Mouse (Mus musculus) heart, adult 2 months (tissue): ENCODE measurements around the gene Eif4e. TPM values are rescaled to one million over a fixed set of nuclear protein-coding genes. Genes with fewer than 3 reads are reported as not detected.
A peak's percentile ranks its signal among the peaks of the same experiment; 100 is the strongest.

ENCODE experiments used
- DNase-seq, 2 experiments: peaks; one replicate each; pipeline ENCODE4 v3.0.0; 2021
- H3K27ac ChIP-seq: fragments of 200-600 bp; 2 replicates; pipeline ENCODE4 v1.8.1; 2022
- H3K27me3 ChIP-seq: fragments of 200-500 bp; 2 replicates; pipeline ENCODE4 v1.6.1; 2012; ENCODE audit warnings: mild to moderate bottlenecking, low read length, inconsistent platforms, mixed read lengths; ENCODE audit not compliant: control insufficient read depth, insufficient read depth
- H3K36me3 ChIP-seq: fragments of 200-500 bp; 2 replicates; pipeline ENCODE4 v1.6.1; 2012; ENCODE audit warnings: low read length, inconsistent platforms; ENCODE audit not compliant: control insufficient read depth, insufficient read depth
- H3K4me1 ChIP-seq: fragments of 200-500 bp; 2 replicates; pipeline ENCODE4 v1.6.1; 2011; ENCODE audit warnings: low read length; ENCODE audit not compliant: control insufficient read depth, insufficient read depth
- H3K4me3 ChIP-seq: fragments of 200-600 bp; 2 replicates; pipeline ENCODE4 v1.8.1; 2022
- H3K79me2 ChIP-seq: fragments of 200-500 bp; replicated peaks from 2 replicates; pipeline ENCODE4 v1.6.1; 2012; ENCODE audit warnings: mild to moderate bottlenecking, inconsistent platforms, low read length, moderate library complexity, mixed read lengths; ENCODE audit not compliant: control insufficient read depth, insufficient read depth
- H3K9ac ChIP-seq: fragments of 200-500 bp; 2 replicates; pipeline ENCODE4 v1.6.1; 2012; ENCODE audit warnings: low read depth, mild to moderate bottlenecking, control low read depth, inconsistent platforms, low read length, mixed read lengths
- CTCF ChIP-seq: fragments of 200-600 bp; IDR thresholded peaks from 2 replicates; pipeline ENCODE4 v1.8.1; 2022; ENCODE audit warnings: antibody characterized with exemption, mild to moderate bottlenecking, moderate library complexity
- EP300 ChIP-seq: fragments of 200-500 bp; IDR thresholded peaks from 2 replicates; pipeline ENCODE4 v1.6.1; 2011; ENCODE audit warnings: low read depth, low read length, control low read depth; ENCODE audit not compliant: insufficient read depth
- POLR2A ChIP-seq: fragments of 200-500 bp; IDR thresholded peaks from 2 replicates; pipeline ENCODE4 v1.6.1; 2011; ENCODE audit warnings: mild to moderate bottlenecking, low read depth, low read length, control low read depth; ENCODE audit not compliant: insufficient read depth
- WGBS: fragments of 180-500 bp; shearing (Covaris S2); methylation state at CpG from one replicate; pipeline ENCODE4 v1.1.7; 2018; 5-methylcytosine and 5-hydroxymethylcytosine counted together
- intact Hi-C: fragments of 180-260 bp; cut with DNase I; formaldehyde crosslinking; loops from one replicate; pipeline ENCODE4 v1.15.1; 2025
- long read RNA-seq: library from polyadenylated mRNA; stranded (forward); transcript quantifications from one replicate; pipeline ENCODE4 v2.0.0, GENCODE M21; 2021
- polyA plus RNA-seq: library from polyadenylated mRNA; depleted of rRNA; stranded (reverse); fragments of >200 nt; gene quantifications from 2 replicates; pipeline ENCODE4 v1.2.3, GENCODE M21; 2012; rRNA removed
- total RNA-seq, 2 experiments: library from RNA; stranded (reverse); gene quantifications; 2 replicates each; pipeline ENCODE4 v1.2.3; 2021

The Eif4e gene
- 100 to 1,000 TPM; 171 to 195 TPM for total RNA-seq
- 56.3 and 128 TPM in 2 replicates for polyA plus RNA-seq
- long read RNA-seq, transcript Eif4e-204 (7 exons, 1,421 nt): major isoform, 57 of 93 reads
- long read RNA-seq, partial matches to known transcripts: 7 of 93 reads
- long read RNA-seq, other reads (novel, unspliced or antisense): 29 of 93 reads

DNA sequence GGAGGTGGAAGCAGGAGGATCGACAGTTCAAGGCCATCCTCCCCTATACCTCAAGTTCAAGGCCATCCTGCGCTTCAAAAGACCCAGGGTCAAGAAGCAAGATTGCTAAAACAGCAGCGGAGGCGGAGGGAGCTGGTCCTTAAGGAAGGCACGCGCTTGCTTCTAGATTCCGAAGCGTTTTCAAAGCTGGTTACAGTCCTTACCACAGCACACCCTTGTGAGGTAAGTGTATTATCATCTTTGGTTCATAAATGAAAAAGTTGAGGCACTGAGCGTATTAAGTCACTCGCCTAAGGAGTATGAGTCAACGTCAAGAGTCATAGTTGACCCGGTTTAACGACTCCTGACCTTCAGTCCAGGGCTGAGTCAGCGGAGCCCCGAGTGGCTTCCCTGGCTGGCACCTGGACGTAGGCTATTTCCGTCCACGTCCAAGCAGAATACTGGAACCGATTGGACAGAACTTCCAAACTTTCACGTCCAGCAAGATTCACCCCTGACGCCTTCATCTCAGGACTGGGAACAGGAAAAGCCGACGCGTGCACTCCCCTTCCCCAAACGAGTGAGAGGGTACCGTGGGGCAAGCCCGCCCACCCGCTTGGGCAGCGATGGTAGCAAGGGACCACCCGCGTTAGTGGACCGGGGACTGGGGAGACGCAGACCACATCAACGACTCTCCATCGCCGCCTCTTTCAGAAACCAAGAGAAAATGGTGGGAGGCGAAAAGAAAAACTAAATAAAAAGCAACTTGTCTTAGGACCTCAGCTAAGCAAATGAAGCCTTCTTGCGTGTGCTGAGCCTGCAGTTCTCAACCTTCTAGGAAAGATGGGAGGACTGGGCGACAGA is at the start of gene Eif4e:
Eif4e (plus strand) TSS at position 107 of the 843 bp plus-strand sequence.
- Histone ChIP-seq H3K4me3 (peak within 1 kb of the TSS; percentile 92), H3K27ac (peak within 1 kb of the TSS; percentile 81), H3K4me1 (peaks cover 6% of the 10 kb centered on the region), H3K27me3 (no peaks in the 10 kb centered on the region), H3K36me3 (peaks cover 15% of the 10 kb centered on the region; the same call in 1 of the 2 replicates), H3K9ac (peak within 1 kb of the TSS; percentile 77), H3K79me2 (peaks cover 5% of the 10 kb centered on the region; the same call in 1 of the 2 replicates)
- TF ChIP-seq EP300 (no peak), CTCF (no peak), POLR2A (no peak)
- 6% methylated on average over 39 of the region's 39 CpGs for WGBS
- DNase-seq: peak; percentile 67 to 69
- intact Hi-C loops: loop anchor here (2.0 to 5.0 kb wide), 4 partner anchors 25 to 216 kb away; partner anchors contain the start of genes Adh5, Metap1 and Tspan5

DNA sequence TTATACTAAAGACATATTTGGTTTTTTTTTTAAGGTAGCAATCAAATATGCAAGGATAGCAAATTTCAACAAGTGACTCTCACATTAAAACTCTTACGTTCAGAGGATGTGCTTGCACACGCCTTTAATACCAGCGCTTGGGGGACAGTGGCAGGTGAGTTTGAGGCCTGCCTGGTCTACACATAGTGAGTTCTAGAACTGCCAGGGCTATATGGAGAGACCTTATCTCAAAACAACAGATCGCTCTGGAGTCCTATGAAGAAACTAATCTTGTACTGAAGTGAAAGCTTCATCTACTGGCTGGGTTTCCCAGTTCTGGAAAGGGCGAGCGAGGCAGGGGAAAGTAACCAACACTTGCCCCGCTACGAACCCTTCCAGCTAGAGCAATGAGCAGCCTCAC is 46.5 kb upstream of the Eif4e start:
- Histone ChIP-seq H3K4me1 (peaks cover 3% of the 10 kb centered on the region), H3K27ac (no peak overlapping the region), H3K79me2 (peaks cover 2% of the 10 kb centered on the region; the same call in 1 of the 2 replicates), H3K9ac (no peak overlapping the region), H3K27me3 (no peaks in the 10 kb centered on the region), H3K36me3 (peaks cover 3% of the 10 kb centered on the region; the same call in 1 of the 2 replicates), H3K4me3 (no peak overlapping the region)
- 92% methylated on average over 8 of the region's 8 CpGs for WGBS
- TF ChIP-seq POLR2A (no peak), EP300 (no peak), CTCF (no peak)
- intact Hi-C loops: no loop called here
- DNase-seq: no peak

DNA sequence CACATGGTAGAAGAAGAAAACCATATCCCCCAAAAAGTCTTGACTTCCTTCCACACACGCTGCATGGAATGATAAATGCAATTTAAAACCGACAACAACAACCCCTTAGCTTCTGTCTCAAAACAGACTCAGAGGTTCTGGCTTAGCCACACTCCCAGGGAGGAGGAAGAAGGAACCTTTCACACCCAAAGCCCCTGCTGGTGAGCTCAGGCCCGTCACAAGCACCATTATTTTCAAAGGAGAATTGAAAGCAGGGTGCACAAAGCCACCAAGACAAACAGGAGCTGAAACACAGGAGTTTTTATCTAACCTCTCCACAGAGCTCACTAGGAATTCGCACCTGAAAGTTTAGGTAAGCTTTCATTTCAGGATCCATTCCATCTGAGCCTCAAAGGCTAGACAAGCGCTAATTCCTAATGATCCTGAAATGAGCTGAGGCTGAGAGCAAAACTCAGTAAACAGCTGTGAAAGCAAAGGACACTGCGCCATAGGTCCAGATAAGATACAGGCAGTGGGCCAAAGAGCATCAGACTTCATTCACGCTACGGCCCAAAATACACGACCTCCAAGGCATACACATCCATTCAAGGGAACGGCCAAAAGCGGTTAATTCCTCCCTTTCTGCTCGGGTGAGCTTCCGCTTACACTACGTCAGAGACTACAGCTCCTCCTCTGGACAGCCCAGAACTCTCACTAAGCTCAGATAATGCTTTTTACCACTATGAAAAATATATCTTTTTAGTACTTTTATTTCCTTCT is 44.3 kb upstream of the Eif4e start:
- DNase-seq: no peak
- peaks cover 4% of the 10 kb centered on the region for H3K4me1 ChIP-seq
- H3K4me3 ChIP-seq: peak overlapping the region; percentile 7; the same call in 1 of the 2 replicates
- intact Hi-C loops: no loop called here
- TF ChIP-seq POLR2A (no peak), CTCF (no peak), EP300 (no peak)
- no peak overlapping the region for H3K27ac ChIP-seq
- no peaks in the 10 kb centered on the region for H3K27me3 ChIP-seq
- peaks cover 4% of the 10 kb centered on the region for H3K79me2 ChIP-seq
- peaks cover 3% of the 10 kb centered on the region; the same call in 1 of the 2 replicates for H3K36me3 ChIP-seq
- no peak overlapping the region for H3K9ac ChIP-seq
- 46% methylated on average over 14 of the region's 14 CpGs for WGBS

DNA sequence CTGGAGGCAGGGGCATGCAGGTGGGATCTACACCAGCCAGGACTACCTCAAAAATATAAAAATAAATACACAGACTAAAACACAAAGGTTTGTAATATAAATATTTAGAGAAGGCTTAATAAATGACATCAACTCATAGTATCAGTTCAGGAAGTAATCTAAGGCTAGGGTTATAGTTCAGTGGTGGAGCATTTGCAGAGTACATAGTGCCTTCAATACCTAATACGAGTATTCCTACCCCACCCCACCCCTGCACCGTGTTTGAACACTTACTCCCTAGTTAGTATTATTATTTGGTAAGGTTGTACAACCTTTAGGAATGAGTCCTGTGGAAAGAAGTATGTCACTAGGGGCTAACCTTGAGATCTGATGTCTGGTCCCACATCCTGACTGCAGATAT is 42.7 kb upstream of the Eif4e start:
- H3K27me3 ChIP-seq: no peaks in the 10 kb centered on the region
- intact Hi-C loops: no loop called here
- no peak overlapping the region for H3K27ac ChIP-seq
- H3K36me3 ChIP-seq: peaks cover 7% of the 10 kb centered on the region
- peaks cover 4% of the 10 kb centered on the region for H3K4me1 ChIP-seq
- H3K4me3 ChIP-seq: no peak overlapping the region
- H3K79me2 ChIP-seq: peaks cover 4% of the 10 kb centered on the region
- DNase-seq: no peak
- H3K9ac ChIP-seq: no peak overlapping the region
- 69% methylated on average over 2 of the region's 2 CpGs for WGBS
- TF ChIP-seq EP300 (no peak), POLR2A (no peak), CTCF (no peak)

DNA sequence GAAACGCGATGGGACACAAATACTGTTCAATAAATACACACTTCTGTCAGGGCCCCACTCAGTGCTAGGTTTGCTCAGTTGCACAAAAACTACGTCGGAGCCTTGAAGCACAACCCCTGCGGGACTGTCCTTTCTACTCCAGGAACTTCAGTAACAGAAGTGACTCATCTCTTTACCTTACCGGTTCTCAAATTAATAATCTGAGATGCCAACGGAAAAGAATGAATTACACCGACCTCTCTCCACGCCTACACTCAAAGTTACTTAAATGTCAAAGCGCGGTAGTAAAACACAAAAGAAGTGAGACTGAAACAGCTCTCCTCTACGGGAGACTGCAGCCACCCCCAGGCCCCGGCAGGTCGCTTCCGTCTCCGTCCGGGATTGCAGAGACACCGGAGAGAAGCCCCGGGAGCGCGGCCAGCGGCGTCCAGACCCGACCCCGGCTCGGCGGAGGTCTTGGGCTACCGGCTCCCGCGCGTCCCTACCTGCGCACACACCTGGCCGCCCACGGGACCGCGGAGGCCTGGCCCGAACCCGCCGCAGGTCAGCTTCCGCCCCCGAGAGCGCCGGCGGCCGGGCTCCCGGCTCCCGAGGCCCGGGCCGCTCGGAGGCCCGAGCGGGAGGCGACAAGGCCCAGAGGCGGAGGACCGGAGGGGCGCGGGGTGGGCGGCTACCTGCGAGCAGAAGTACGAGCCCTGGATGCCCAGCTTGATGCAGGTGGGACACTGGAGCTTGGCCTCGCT is 37.2 kb upstream of the Eif4e start:
- H3K36me3 ChIP-seq: peaks cover 5% of the 10 kb centered on the region
- DNase-seq: no peak
- peak overlapping the region; percentile 75 for H3K27ac ChIP-seq
- TF ChIP-seq POLR2A: no peak
- TF ChIP-seq CTCF: no peak
- TF ChIP-seq EP300: no peak
- peak overlapping the region; percentile 86 for H3K9ac ChIP-seq
- intact Hi-C loops: loop anchor here (2.0 kb wide), 3 partner anchors 38 to 588 kb away; partner anchors contain the start of genes Adh5 and Eif4e
- no peaks in the 10 kb centered on the region for H3K27me3 ChIP-seq
- under 1% methylated on average over 56 of the region's 61 CpGs for WGBS
- peaks cover 2% of the 10 kb centered on the region for H3K79me2 ChIP-seq
- H3K4me3 ChIP-seq: peak overlapping the region; percentile 76
- H3K4me1 ChIP-seq: peaks cover 1% of the 10 kb centered on the region; the same call in 1 of the 2 replicates
